ENCODE assay signal across 15 mouse cellular contexts in the genomic region with DNA sequence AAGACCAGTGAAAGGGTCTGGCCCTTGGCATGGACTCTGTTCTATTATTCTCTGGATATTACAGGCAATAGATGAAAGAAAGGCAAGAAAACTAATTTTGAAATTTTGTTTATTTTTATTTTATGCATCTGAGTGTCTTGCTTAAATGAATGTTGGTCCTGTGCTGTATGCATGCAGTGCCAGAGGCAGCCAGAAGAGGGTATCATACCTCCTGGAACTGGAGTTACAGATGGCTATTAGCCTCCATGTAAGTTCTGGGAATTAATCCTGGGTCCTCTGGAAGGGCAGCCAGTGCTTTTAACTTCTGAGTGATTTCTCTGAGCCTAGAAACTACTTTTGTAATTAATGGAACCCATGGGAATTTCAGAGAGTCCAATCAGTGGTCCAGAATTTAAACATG.
A peak's percentile ranks its signal among the peaks of the same experiment; 100 is the strongest.
DNase-seq lines count a peak whose midpoint lies in the region; ATAC-seq and TF ChIP-seq lines count a peak whose summit lies in the region.
"Had no signal": no experiment of that assay in that cellular context is flagged by ENCODE, and none has a peak within 500 bp of the region (broad histone marks: within the 10 kb centered on the region; RNA-seq: fewer than 3 reads in every experiment).

No protein-coding gene starts in this region.

- ATAC-seq in midbrain, postnatal 0 days (ENCODE audit: low FRiP score): no peak
- no peak for ATAC-seq in midbrain, embryonic 11.5 days (ENCODE audit: low FRiP score)
- ATAC-seq: midbrain, embryonic 16.5 days had no signal

- no peak overlapping the region for H3K9ac ChIP-seq in midbrain, postnatal 0 days (replicated peaks; ENCODE audit: low read length, poor library complexity, severe bottlenecking)
- H3K9ac ChIP-seq in midbrain, embryonic 11.5 days (ENCODE audit: low read length): no peak overlapping the region
- H3K9ac ChIP-seq: neural tube, embryonic 12.5 days; stomach, embryonic 15.5 days had no signal

- H3K4me3 ChIP-seq in midbrain, postnatal 0 days (ENCODE audit: low read depth, low read length): no peak overlapping the region
- H3K4me3 ChIP-seq in midbrain, embryonic 11.5 days (ENCODE audit: low read depth, low read length): no peak overlapping the region
- H3K4me3 ChIP-seq: embryonic facial prominence, embryonic 10.5 days; neural tube, embryonic 12.5 days; stomach, embryonic 15.5 days had no signal

- peak; percentile 11 for DNase-seq in kidney, adult 18-20 months
- no peak for DNase-seq in kidney, adult 11 months
- no peak for DNase-seq in midbrain, postnatal 0 days (ENCODE audit: low spot score)
- DNase-seq in midbrain, embryonic 11.5 days (ENCODE audit: low spot score, missing footprints): no peak
- DNase-seq in ZHBTc4 (ENCODE audit: low read depth, low spot score): peak; percentile 17
- no peak for DNase-seq in cerebellum, postnatal 36 days
- no peak for DNase-seq in ovary, postnatal 10 days (ENCODE audit: low spot score)
- DNase-seq: cerebellum, adult 9-10 months; layer of hippocampus, adult 9-11 months; retina, postnatal 1 day; thymus, postnatal 25 days had no signal

- no peak overlapping the region for H3K4me2 ChIP-seq in midbrain, postnatal 0 days (ENCODE audit: low read depth, low read length, poor library complexity, severe bottlenecking)
- H3K4me2 ChIP-seq in midbrain, embryonic 11.5 days: no peak overlapping the region
- H3K4me2 ChIP-seq: neural tube, embryonic 12.5 days; stomach, embryonic 15.5 days had no signal

- H3K36me3 ChIP-seq in midbrain, postnatal 0 days (ENCODE audit: insufficient read depth, low read length): no peaks in the 10 kb centered on the region
- no peaks in the 10 kb centered on the region for H3K36me3 ChIP-seq in midbrain, embryonic 11.5 days (ENCODE audit: control insufficient read depth, insufficient read depth, low read length)
- H3K36me3 ChIP-seq: embryonic facial prominence, embryonic 10.5 days; neural tube, embryonic 12.5 days; stomach, embryonic 15.5 days had no signal

- H3K9me3 ChIP-seq in midbrain, postnatal 0 days (ENCODE audit: low read length): no peaks in the 10 kb centered on the region
- H3K9me3 ChIP-seq in midbrain, embryonic 11.5 days (ENCODE audit: control insufficient read depth, low read length): no peaks in the 10 kb centered on the region; the same call in 1 of the 2 replicates
- H3K9me3 ChIP-seq: embryonic facial prominence, embryonic 10.5 days; neural tube, embryonic 12.5 days; stomach, embryonic 15.5 days had no signal

- H3K4me1 ChIP-seq in midbrain, postnatal 0 days (ENCODE audit: insufficient read depth, low read length): no peaks in the 10 kb centered on the region
- no peaks in the 10 kb centered on the region for H3K4me1 ChIP-seq in midbrain, embryonic 11.5 days (ENCODE audit: control insufficient read depth, insufficient read depth, low read length)
- H3K4me1 ChIP-seq: embryonic facial prominence, embryonic 10.5 days; neural tube, embryonic 12.5 days; stomach, embryonic 15.5 days had no signal

- no peaks in the 10 kb centered on the region for H3K27me3 ChIP-seq in midbrain, postnatal 0 days (ENCODE audit: insufficient read depth, low read length)
- H3K27me3 ChIP-seq in midbrain, embryonic 11.5 days (ENCODE audit: control insufficient read depth, insufficient read depth, low read length): no peaks in the 10 kb centered on the region
- H3K27me3 ChIP-seq: neural tube, embryonic 12.5 days; stomach, embryonic 15.5 days had no signal

- TF ChIP-seq CTCF in midbrain, postnatal 0 days (IDR thresholded peaks at IDR 0.05): peak; percentile 10; the same call in 1 of the 2 replicates

- no peak overlapping the region for H3K27ac ChIP-seq in midbrain, postnatal 0 days (ENCODE audit: low read depth, low read length)
- no peak overlapping the region for H3K27ac ChIP-seq in midbrain, embryonic 11.5 days (ENCODE audit: low read depth, low read length)
- H3K27ac ChIP-seq: embryonic facial prominence, embryonic 10.5 days; neural tube, embryonic 12.5 days; stomach, embryonic 15.5 days had no signal

Comparison
In these comparisons a context has a peak if more than half of its experiments do, and no peak if none do; other contexts are left out.
1. DNase-seq: peak in kidney, adult 18-20 months (single experiment) and ZHBTc4 (single experiment); none in kidney, adult 11 months (single experiment), midbrain, postnatal 0 days (single experiment), midbrain, embryonic 11.5 days (single experiment), cerebellum, postnatal 36 days (0 of 2) and ovary, postnatal 10 days (single experiment).